In the genomic region with DNA sequence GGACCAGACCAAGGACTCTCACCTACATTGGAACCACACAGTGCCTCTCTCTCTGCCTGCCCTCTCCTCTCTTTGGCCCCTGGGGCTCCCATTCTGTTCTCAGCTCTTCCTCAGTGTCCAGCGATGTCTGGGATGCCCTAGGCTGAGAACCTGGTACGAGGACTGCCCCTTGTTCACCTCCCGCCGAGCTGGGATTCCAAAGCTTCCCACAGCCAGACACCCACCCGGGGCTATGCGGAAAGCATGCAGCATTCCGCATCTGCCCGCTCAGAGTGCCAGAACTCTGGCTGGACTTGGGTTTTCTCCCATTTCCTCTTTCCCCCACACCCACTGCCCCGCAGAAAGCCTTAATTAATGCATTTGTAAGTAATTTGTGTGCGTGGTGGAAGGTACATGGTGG, we compare ENCODE assay signal across 14 mouse cellular contexts.
"Had no signal": no experiment of that assay in that cellular context is flagged by ENCODE, and none has a peak within 500 bp of the region (broad histone marks: within the 10 kb centered on the region; RNA-seq: fewer than 3 reads in every experiment).

No protein-coding gene starts in this region.

- H3K9ac ChIP-seq: liver, embryonic 15.5 days; neural tube, embryonic 15.5 days had no signal

- DNase-seq: kidney, adult 11 months; kidney, adult 9 months; kidney, postnatal 14 days; layer of hippocampus, adult 9-11 months; lung, adult 2 months; lung, postnatal 36 days; thymus, adult 18-20 months; thymus, postnatal 14 days had no signal

- H3K4me3 ChIP-seq: liver, embryonic 15.5 days; midbrain, embryonic 10.5 days; myocyte; neural tube, embryonic 15.5 days had no signal

- H3K4me2 ChIP-seq: liver, embryonic 11.5 days; liver, embryonic 15.5 days; neural tube, embryonic 15.5 days had no signal

- H3K27ac ChIP-seq: liver, embryonic 15.5 days; midbrain, embryonic 10.5 days; neural tube, embryonic 15.5 days had no signal

- H3K27me3 ChIP-seq: liver, embryonic 15.5 days; neural tube, embryonic 15.5 days had no signal

- H3K9me3 ChIP-seq: liver, embryonic 15.5 days; midbrain, embryonic 10.5 days; neural tube, embryonic 15.5 days had no signal

- H3K4me1 ChIP-seq: liver, embryonic 15.5 days; midbrain, embryonic 10.5 days; neural tube, embryonic 15.5 days had no signal

- ATAC-seq: lung, postnatal 0 days had no signal
